Mouse (Mus musculus) embryonic facial prominence, embryonic 15.5 days (tissue): ENCODE measurements at regions not wholly inside any gene's neighbourhood (a gene's known extent, or its start where the extent isn't known, plus 50 kb on each side); places are given as distances from the start of the nearest gene placed in this dataset.

Source experiments
- ATAC-seq: fragments of 200-750 bp; cut with Nextera tagmentation; 2 replicates; pipeline ENCODE4 v1.8.0; 2017; ENCODE audit warnings: low read depth, moderate TSS enrichment; ENCODE audit not compliant: insufficient number of reproducible peaks, low FRiP score, low TSS enrichment
- H3K27ac ChIP-seq: fragments of 300-500 bp; sonication (generic); replicated peaks from 2 replicates; pipeline ENCODE4 v1.5.1; 2015; ENCODE audit warnings: mild to moderate bottlenecking, inconsistent platforms
- H3K27me3 ChIP-seq: fragments of 300-500 bp; sonication (generic); 2 replicates; pipeline ENCODE4 v1.6.1; 2015; ENCODE audit warnings: inconsistent platforms
- H3K36me3 ChIP-seq: fragments of 300-500 bp; sonication (generic); 2 replicates; pipeline ENCODE4 v1.6.1; 2015; ENCODE audit warnings: mild to moderate bottlenecking, inconsistent platforms
- H3K4me1 ChIP-seq: fragments of 300-500 bp; sonication (generic); 2 replicates; pipeline ENCODE4 v1.6.1; 2015; ENCODE audit warnings: inconsistent platforms
- H3K4me2 ChIP-seq: fragments of 300-500 bp; sonication (generic); replicated peaks from 2 replicates; pipeline ENCODE4 v1.6.1; 2015; ENCODE audit warnings: mild to moderate bottlenecking, inconsistent platforms
- H3K4me3 ChIP-seq: fragments of 300-500 bp; sonication (generic); replicated peaks from 2 replicates; pipeline ENCODE4 v1.5.1; 2015; ENCODE audit warnings: mild to moderate bottlenecking, inconsistent platforms
- H3K9ac ChIP-seq: fragments of 300-500 bp; sonication (generic); 2 replicates; pipeline ENCODE4 v1.6.1; 2015; ENCODE audit warnings: inconsistent platforms
- H3K9me3 ChIP-seq: fragments of 300-500 bp; sonication (generic); replicated peaks from 2 replicates; pipeline ENCODE4 v1.6.1; 2016; ENCODE audit warnings: inconsistent platforms
- WGBS: fragments of 180-500 bp; shearing (Covaris S2); methylation state at CpG from one replicate; pipeline ENCODE4 v1.1.7; 2015; 5-methylcytosine and 5-hydroxymethylcytosine counted together

DNA sequence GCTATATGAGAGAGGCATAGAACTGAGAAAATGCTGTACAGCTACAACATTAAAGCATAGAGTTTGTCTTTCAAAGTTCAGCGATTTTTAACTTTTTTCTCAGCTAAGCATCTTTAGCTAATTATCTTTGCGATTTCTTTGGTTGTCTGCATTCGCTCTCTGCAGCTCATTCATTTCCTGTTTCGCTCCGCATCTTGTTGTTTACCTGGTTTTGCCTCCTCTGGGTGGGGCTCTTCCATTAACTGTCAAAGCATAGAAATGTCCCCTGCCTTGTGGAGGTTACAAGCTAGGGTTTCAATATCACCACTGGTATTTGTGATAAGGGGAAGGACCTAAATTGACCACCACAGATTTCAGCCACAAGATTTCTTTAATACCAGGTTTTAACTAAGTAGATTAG is 115.5 kb upstream of the Atp1b1 start:
- Histone ChIP-seq H3K9ac (no peak overlapping the region), H3K4me3 (no peak overlapping the region), H3K4me1 (no peaks in the 10 kb centered on the region), H3K27ac (no peak overlapping the region), H3K27me3 (no peaks in the 10 kb centered on the region), H3K36me3 (no peaks in the 10 kb centered on the region), H3K9me3 (no peaks in the 10 kb centered on the region), H3K4me2 (no peak overlapping the region)
- WGBS = 66% methylated on average over 5 of the region's 5 CpGs
- ATAC-seq = no peak

GRCm38 (mm10) chr1:164572183-164572582 is 114.0 kb upstream of the Atp1b1 start:
- no peaks in the 10 kb centered on the region for H3K4me1 ChIP-seq
- no peak overlapping the region for H3K4me2 ChIP-seq
- no peaks in the 10 kb centered on the region for H3K36me3 ChIP-seq
- ATAC-seq = no peak
- no peak overlapping the region for H3K27ac ChIP-seq
- H3K4me3 ChIP-seq = no peak overlapping the region
- 57% methylated on average over 4 of the region's 4 CpGs for WGBS
- H3K27me3 ChIP-seq = no peaks in the 10 kb centered on the region
- no peaks in the 10 kb centered on the region for H3K9me3 ChIP-seq
- H3K9ac ChIP-seq = no peak overlapping the region

DNA sequence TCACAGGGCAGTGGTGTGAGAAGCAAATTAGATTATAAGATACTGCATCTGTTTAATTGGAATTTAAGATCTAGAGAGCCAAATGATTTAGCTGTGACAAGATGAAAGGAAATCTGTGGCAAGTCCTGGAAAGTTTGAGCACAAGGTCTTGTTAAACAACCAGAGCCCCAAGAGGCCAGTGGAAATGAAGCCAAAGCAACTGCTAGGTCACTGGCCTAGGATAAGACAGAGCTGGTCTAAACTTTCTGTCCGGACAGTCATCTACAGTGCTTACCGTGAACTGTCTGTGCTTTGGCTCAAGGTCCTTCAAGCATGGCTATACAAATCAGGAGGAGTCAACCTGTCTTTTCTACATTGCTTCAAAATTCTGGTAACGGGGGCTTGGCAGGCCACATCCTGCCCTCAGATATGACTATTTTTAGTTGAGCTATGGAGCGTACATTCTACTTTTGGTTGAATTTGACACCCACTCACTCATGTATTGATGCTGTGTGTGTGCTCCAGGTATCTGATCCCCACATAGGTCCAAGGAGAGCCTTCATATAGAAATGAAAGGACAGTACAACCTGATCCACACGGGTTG is 113.4 kb upstream of the Atp1b1 start:
- H3K4me3 ChIP-seq = no peak overlapping the region
- H3K36me3 ChIP-seq = no peaks in the 10 kb centered on the region
- no peaks in the 10 kb centered on the region for H3K27me3 ChIP-seq
- WGBS = 83% methylated on average over 5 of the region's 5 CpGs
- no peak overlapping the region for H3K4me2 ChIP-seq
- H3K9me3 ChIP-seq = no peaks in the 10 kb centered on the region
- no peak for ATAC-seq
- no peak overlapping the region for H3K9ac ChIP-seq
- no peak overlapping the region for H3K27ac ChIP-seq
- no peaks in the 10 kb centered on the region for H3K4me1 ChIP-seq

DNA sequence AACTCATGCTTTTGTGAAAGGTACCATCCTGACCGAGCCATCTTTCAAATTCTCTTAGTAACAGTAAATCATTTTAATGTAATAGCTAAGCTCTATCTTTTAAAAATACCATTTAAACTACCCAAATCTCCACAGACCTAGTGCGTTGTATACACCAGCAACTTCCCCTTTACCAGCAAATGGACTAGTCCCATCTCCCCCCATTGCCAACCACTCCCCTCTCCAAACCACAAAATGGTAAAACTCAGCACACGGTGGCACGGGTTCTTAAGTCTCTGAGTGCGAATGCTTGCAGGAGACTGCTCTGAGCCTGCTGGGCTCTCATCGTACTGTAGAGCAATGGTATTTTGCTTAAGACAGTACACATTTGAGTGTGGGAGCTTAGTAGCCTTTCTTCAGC is 106.7 kb upstream of the Atp1b1 start:
- H3K36me3 ChIP-seq = no peaks in the 10 kb centered on the region
- 86% methylated on average over 6 of the region's 6 CpGs for WGBS
- no peaks in the 10 kb centered on the region for H3K9me3 ChIP-seq

DNA sequence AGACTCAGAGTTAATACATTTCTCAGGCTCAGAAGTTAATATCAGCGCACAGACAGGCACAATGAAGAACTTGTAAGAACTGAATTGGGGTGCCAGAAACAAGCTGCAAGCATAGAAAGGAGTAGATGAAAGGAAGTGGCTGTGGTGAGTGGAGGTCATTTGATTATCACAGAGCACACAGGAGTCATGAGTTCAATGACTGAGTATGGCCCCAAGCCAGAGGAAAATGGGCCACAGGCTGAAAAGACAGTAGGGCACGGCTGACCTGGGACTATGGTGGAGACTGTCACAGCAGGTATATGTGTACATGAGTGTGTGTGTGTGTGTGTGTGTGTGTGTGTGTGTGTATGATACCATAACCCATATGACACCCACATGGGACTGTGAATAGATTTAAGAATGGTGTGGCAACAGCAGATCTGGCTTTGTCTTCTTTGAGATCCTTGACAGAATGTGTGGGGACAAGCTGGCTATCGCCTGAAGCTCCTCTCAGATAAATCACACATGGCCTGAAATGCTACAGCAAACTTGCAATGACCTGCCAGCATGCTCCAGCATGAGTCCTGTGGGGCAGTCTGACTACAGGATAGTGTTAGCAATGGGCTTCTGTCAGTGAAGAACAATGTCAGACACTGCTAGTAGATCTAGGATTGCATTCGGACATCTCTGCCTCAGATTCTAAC is 101.5 kb upstream of the Atp1b1 start:
- 83% methylated on average over 4 of the region's 4 CpGs for WGBS
- Histone ChIP-seq H3K9ac (no peak overlapping the region), H3K4me3 (no peak overlapping the region), H3K9me3 (no peaks in the 10 kb centered on the region), H3K4me1 (no peaks in the 10 kb centered on the region), H3K36me3 (no peaks in the 10 kb centered on the region), H3K4me2 (no peak overlapping the region), H3K27ac (no peak overlapping the region), H3K27me3 (no peaks in the 10 kb centered on the region)
- no peak for ATAC-seq

More for the DNA sequence above, 106.7 kb upstream of the Atp1b1 start:
- no peak overlapping the region for H3K4me2 ChIP-seq
- no peaks in the 10 kb centered on the region for H3K4me1 ChIP-seq
- H3K27ac ChIP-seq = no peak overlapping the region
- no peak overlapping the region for H3K4me3 ChIP-seq
- no peak for ATAC-seq
- H3K9ac ChIP-seq = no peak overlapping the region
- H3K27me3 ChIP-seq = no peaks in the 10 kb centered on the region

GRCm38 (mm10) chr1:164552658-164553057 is 94.5 kb upstream of the Atp1b1 start:
- 34% methylated on average over 4 of the region's 4 CpGs for WGBS
- H3K27me3 ChIP-seq = no peaks in the 10 kb centered on the region
- ATAC-seq = no peak

GRCm38 (mm10) chr1:164551019-164551418 is 92.9 kb upstream of the Atp1b1 start:
- ATAC-seq = no peak
- Histone ChIP-seq H3K4me1 (no peaks in the 10 kb centered on the region), H3K4me2 (no peak overlapping the region), H3K27ac (no peak overlapping the region), H3K36me3 (no peaks in the 10 kb centered on the region), H3K27me3 (no peaks in the 10 kb centered on the region), H3K4me3 (no peak overlapping the region), H3K9ac (no peak overlapping the region), H3K9me3 (no peaks in the 10 kb centered on the region)
- WGBS = 73% methylated on average over 2 of the region's 2 CpGs

More at GRCm38 (mm10) chr1:164552658-164553057, 94.5 kb upstream of the Atp1b1 start:
- Histone ChIP-seq H3K27ac (no peak overlapping the region), H3K4me2 (no peak overlapping the region), H3K9ac (no peak overlapping the region), H3K4me1 (no peaks in the 10 kb centered on the region), H3K9me3 (no peaks in the 10 kb centered on the region), H3K36me3 (no peaks in the 10 kb centered on the region), H3K4me3 (no peak overlapping the region)

- no peak for ATAC-seq
- Histone ChIP-seq H3K36me3 (no peaks in the 10 kb centered on the region), H3K4me2 (no peak overlapping the region), H3K9me3 (no peaks in the 10 kb centered on the region), H3K4me3 (no peak overlapping the region), H3K9ac (no peak overlapping the region), H3K4me1 (no peaks in the 10 kb centered on the region), H3K27me3 (no peaks in the 10 kb centered on the region), H3K27ac (no peak overlapping the region)
- WGBS = 76% methylated on average over 3 of the region's 3 CpGs
Observed at GRCm38 (mm10) chr1:164550596-164550995, 92.4 kb upstream of the Atp1b1 start.

- Histone ChIP-seq H3K27me3 (no peaks in the 10 kb centered on the region), H3K9ac (no peak overlapping the region), H3K9me3 (no peaks in the 10 kb centered on the region), H3K27ac (no peak overlapping the region), H3K36me3 (no peaks in the 10 kb centered on the region), H3K4me1 (no peaks in the 10 kb centered on the region), H3K4me2 (no peak overlapping the region), H3K4me3 (no peak overlapping the region)
- no peak for ATAC-seq
- WGBS = 79% methylated on average over 8 of the region's 8 CpGs
Observed at GRCm38 (mm10) chr1:164548071-164548470, 89.9 kb upstream of the Atp1b1 start.

DNA sequence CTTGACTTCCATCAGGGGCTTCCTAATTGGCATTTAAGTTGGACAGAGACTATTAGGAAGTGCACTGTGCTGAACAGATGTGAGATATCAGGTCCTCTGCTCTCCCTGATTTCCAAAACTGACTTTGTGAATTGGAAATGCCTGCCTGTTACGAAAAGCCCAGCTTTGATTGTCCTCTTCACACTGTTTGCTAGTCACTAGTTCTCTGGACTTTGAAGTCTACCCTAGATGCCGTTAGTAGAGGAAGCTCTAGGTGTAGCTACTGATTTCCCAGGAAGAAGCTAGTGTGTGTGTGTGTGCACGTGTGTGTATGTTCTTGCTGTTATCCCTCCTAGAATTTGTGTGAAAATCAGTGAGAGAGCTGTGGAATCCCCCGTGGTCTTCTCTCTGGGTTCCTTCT is 87.7 kb upstream of the Atp1b1 start:
- Histone ChIP-seq H3K27me3 (no peaks in the 10 kb centered on the region), H3K36me3 (no peaks in the 10 kb centered on the region), H3K4me3 (no peak overlapping the region), H3K9me3 (no peaks in the 10 kb centered on the region), H3K9ac (no peak overlapping the region), H3K4me1 (no peaks in the 10 kb centered on the region), H3K4me2 (no peak overlapping the region), H3K27ac (no peak overlapping the region)
- ATAC-seq = no peak
- 77% methylated on average over 4 of the region's 4 CpGs for WGBS

GRCm38 (mm10) chr1:164543045-164543803 is 85.1 kb upstream of the Atp1b1 start:
- H3K4me1 ChIP-seq = no peaks in the 10 kb centered on the region
- no peaks in the 10 kb centered on the region for H3K9me3 ChIP-seq
- H3K4me2 ChIP-seq = no peak overlapping the region
- H3K9ac ChIP-seq = no peak overlapping the region
- no peaks in the 10 kb centered on the region for H3K36me3 ChIP-seq
- no peak for ATAC-seq
- 65% methylated on average over 9 of the region's 9 CpGs for WGBS
- H3K4me3 ChIP-seq = no peak overlapping the region
- no peak overlapping the region for H3K27ac ChIP-seq
- H3K27me3 ChIP-seq = no peaks in the 10 kb centered on the region
